Mouse (Mus musculus) heart, adult 2 months (tissue): Measurements from ENCODE around the gene Rab36. TPM values are rescaled to one million over a fixed set of nuclear protein-coding genes. Genes with fewer than 3 reads are reported as not detected.

ENCODE experiments used
- DNase-seq, 2 experiments: peaks; one replicate each; pipeline ENCODE4 v3.0.0; 2021
- H3K27ac ChIP-seq: fragments of 200-600 bp; 2 replicates; pipeline ENCODE4 v1.8.1; 2022
- H3K27me3 ChIP-seq: fragments of 200-500 bp; 2 replicates; pipeline ENCODE4 v1.6.1; 2012; ENCODE audit warnings: mild to moderate bottlenecking, low read length, inconsistent platforms, mixed read lengths; ENCODE audit not compliant: control insufficient read depth, insufficient read depth
- H3K36me3 ChIP-seq: fragments of 200-500 bp; 2 replicates; pipeline ENCODE4 v1.6.1; 2012; ENCODE audit warnings: low read length, inconsistent platforms; ENCODE audit not compliant: control insufficient read depth, insufficient read depth
- H3K4me1 ChIP-seq: fragments of 200-500 bp; 2 replicates; pipeline ENCODE4 v1.6.1; 2011; ENCODE audit warnings: low read length; ENCODE audit not compliant: control insufficient read depth, insufficient read depth
- H3K4me3 ChIP-seq: fragments of 200-600 bp; 2 replicates; pipeline ENCODE4 v1.8.1; 2022
- H3K79me2 ChIP-seq: fragments of 200-500 bp; replicated peaks from 2 replicates; pipeline ENCODE4 v1.6.1; 2012; ENCODE audit warnings: mild to moderate bottlenecking, inconsistent platforms, low read length, moderate library complexity, mixed read lengths; ENCODE audit not compliant: control insufficient read depth, insufficient read depth
- H3K9ac ChIP-seq: fragments of 200-500 bp; 2 replicates; pipeline ENCODE4 v1.6.1; 2012; ENCODE audit warnings: low read depth, mild to moderate bottlenecking, control low read depth, inconsistent platforms, low read length, mixed read lengths
- CTCF ChIP-seq: fragments of 200-600 bp; IDR thresholded peaks from 2 replicates; pipeline ENCODE4 v1.8.1; 2022; ENCODE audit warnings: antibody characterized with exemption, mild to moderate bottlenecking, moderate library complexity
- EP300 ChIP-seq: fragments of 200-500 bp; IDR thresholded peaks from 2 replicates; pipeline ENCODE4 v1.6.1; 2011; ENCODE audit warnings: low read depth, low read length, control low read depth; ENCODE audit not compliant: insufficient read depth
- POLR2A ChIP-seq: fragments of 200-500 bp; IDR thresholded peaks from 2 replicates; pipeline ENCODE4 v1.6.1; 2011; ENCODE audit warnings: mild to moderate bottlenecking, low read depth, low read length, control low read depth; ENCODE audit not compliant: insufficient read depth
- WGBS: fragments of 180-500 bp; shearing (Covaris S2); methylation state at CpG from one replicate; pipeline ENCODE4 v1.1.7; 2018; 5-methylcytosine and 5-hydroxymethylcytosine counted together
- intact Hi-C: fragments of 180-260 bp; cut with DNase I; formaldehyde crosslinking; loops from one replicate; pipeline ENCODE4 v1.15.1; 2025
- long read RNA-seq: library from polyadenylated mRNA; stranded (forward); transcript quantifications from one replicate; pipeline ENCODE4 v2.0.0, GENCODE M21; 2021
- polyA plus RNA-seq: library from polyadenylated mRNA; depleted of rRNA; stranded (reverse); fragments of >200 nt; gene quantifications from 2 replicates; pipeline ENCODE4 v1.2.3, GENCODE M21; 2012; rRNA removed
- total RNA-seq, 2 experiments: library from RNA; stranded (reverse); gene quantifications; 2 replicates each; pipeline ENCODE4 v1.2.3; 2021

Rab36 gene
- total RNA-seq (1 to 10 TPM in 1 of 2 experiments, under 1 TPM in 1; 0.57 to 1.0 TPM), polyA plus RNA-seq (3.2 and 3.4 TPM in 2 replicates)
- long read RNA-seq, partial matches to known transcripts, result 0 of 1 reads
- long read RNA-seq, other reads (novel, unspliced or antisense), result 1 of 1 reads

DNA sequence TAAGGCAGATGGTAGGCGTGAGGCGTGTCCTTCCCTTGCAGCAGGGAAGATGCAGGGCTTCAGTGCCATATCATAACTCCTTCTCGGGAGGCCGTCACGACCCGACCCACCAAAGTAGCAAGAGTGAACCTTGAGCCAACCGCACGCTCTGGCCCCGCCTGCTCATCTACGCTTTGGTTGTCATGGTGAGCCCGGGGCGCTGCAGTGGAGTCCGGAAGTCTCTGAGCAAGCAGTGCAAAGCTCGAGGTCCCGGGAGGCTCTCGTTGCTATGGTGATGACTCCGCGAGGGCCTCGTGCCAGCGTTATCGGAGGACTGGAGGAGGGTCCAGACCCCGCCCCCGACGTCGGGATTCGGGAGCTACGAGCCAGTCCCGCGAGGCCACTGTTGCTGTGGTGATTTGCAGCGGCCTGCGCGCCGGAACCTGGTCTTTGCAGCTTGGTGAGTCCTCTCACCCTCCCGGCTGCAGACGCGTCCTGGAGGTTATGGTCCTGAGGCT lies at the start of gene Rab36:
TSS of gene Rab36 (plus strand) at position 176 of the 497 bp plus-strand sequence.
- intact Hi-C loops, result no loop called here
- Histone ChIP-seq H3K79me2 (no peaks in the 10 kb centered on the region), H3K36me3 (no peaks in the 10 kb centered on the region), H3K27ac (peak within 1 kb of the TSS; percentile 40), H3K4me3 (peak within 1 kb of the TSS; percentile 46), H3K9ac (peak within 1 kb of the TSS; percentile 50), H3K4me1 (0 out of 2 replicates have a peak, but pooled peaks cover 1% of the 10 kb centered on the region), H3K27me3 (no peaks in the 10 kb centered on the region; the same call in 1 of the 2 replicates)
- DNase-seq, result peak; percentile 94 to 95
- TF ChIP-seq POLR2A (no peak; the same call in 1 of the 2 replicates), CTCF (no peak), EP300 (no peak)
- 4% methylated on average over 36 of the region's 36 CpGs for WGBS

GRCm38 (mm10) chr10:74987698-74988470 lies 49.0 kb upstream of the Rab36 start:
- H3K79me2 ChIP-seq, result no peaks in the 10 kb centered on the region
- TF ChIP-seq EP300 (no peak), POLR2A (no peak), CTCF (no peak)
- 38% methylated on average over 14 of the region's 14 CpGs for WGBS
- intact Hi-C loops, result no loop called here
- H3K9ac ChIP-seq, result no peak overlapping the region
- no peaks in the 10 kb centered on the region for H3K27me3 ChIP-seq
- H3K4me3 ChIP-seq, result no peak overlapping the region
- H3K4me1 ChIP-seq, result no peaks in the 10 kb centered on the region
- no peaks in the 10 kb centered on the region for H3K36me3 ChIP-seq
- no peak for DNase-seq
- H3K27ac ChIP-seq, result no peak overlapping the region

DNA sequence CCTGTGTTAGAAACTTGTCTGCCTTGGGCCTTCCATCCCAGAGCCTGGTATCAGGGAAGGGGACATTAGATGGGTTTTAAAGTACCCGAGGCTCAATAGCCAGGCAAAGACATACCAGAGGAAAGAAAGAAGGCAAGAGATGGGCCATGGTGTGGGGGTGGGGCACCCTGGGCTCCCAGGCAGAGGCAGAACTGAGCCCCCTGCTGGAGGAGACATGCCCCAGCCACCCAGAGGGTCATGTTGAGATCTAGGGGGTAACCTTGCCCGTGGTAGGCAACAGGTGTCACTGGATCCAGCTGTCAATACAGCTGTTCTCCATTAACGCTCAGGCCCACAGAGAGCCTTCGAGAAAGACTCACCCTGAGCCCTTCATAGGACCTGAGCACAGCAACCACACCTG lies 47.0 kb upstream of the Rab36 start:
- 87% methylated on average over 4 of the region's 4 CpGs for WGBS
- intact Hi-C loops, result no loop called here

DNA sequence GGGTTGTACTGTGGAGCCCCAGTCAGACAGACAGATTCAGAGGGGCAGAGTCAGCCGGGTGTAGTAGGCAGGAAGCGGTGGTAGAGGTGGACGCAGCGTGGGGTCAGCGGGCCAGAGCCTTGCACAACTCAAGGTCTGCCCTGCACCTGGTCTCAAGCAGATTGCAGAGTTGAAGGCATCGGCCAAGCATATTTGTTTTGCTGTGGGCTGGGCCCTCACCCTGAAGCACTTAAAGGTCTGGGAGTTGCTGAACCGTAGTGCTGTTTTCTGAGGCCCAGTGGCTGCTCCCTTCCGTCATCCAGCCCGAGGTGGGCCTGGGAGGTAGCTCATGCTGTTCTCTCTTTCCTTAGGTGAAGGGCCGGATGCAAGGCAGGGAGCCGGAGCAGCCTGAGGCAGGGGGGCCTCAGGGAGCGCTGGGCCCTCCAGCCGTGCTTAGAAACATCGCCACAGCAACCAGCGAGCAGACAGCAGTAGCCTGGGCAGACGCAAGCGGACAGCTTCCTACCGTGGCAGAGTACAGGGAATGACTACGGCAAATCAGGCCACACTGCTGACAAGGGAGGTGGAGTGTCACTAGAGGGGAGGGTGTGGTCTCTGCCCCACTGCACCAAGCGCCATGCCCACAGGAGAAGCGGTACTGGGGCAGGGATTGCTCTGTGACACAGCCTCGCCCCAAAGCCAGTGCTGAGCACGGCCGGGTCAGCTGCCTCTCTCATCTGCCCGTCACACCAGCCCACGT lies 46.1 kb upstream of the Rab36 start:
- Histone ChIP-seq H3K27me3 (no peaks in the 10 kb centered on the region), H3K4me1 (no peaks in the 10 kb centered on the region), H3K9ac (no peak overlapping the region), H3K4me3 (no peak overlapping the region), H3K27ac (no peak overlapping the region), H3K79me2 (no peaks in the 10 kb centered on the region), H3K36me3 (no peaks in the 10 kb centered on the region)
- intact Hi-C loops, result no loop called here
- WGBS, result 59% methylated on average over 26 of the region's 26 CpGs
- no peak for DNase-seq
- TF ChIP-seq POLR2A (no peak), CTCF (no peak), EP300 (no peak)

More for the DNA sequence above, 47.0 kb upstream of the Rab36 start:
- H3K4me3 ChIP-seq, result no peak overlapping the region
- H3K4me1 ChIP-seq, result no peaks in the 10 kb centered on the region
- no peaks in the 10 kb centered on the region for H3K36me3 ChIP-seq
- no peaks in the 10 kb centered on the region for H3K79me2 ChIP-seq
- no peak for DNase-seq
- no peak overlapping the region for H3K9ac ChIP-seq
- TF ChIP-seq EP300 (no peak), POLR2A (no peak), CTCF (no peak)
- no peak overlapping the region for H3K27ac ChIP-seq
- no peaks in the 10 kb centered on the region for H3K27me3 ChIP-seq

DNA sequence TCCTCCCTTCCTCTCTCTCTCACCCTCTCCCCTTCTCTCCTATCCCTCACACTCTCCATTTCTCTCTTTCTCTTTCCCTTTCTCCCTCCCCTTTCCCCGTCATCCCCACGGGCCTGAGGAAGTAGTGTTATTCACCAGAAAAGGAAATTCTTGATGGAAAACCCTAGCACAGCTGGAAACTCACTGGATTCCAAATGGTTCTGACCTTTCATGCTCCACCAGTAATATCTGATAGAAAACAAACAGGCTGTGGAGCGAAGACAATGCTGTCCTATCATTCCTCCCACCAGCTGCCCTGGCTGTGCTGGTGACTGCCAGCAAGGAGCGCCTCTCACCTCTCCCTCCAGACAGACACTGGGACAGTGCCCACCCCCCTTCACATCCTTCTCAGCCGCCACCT lies 42.0 kb upstream of the Rab36 start:
- no peak for DNase-seq
- Histone ChIP-seq H3K36me3 (no peaks in the 10 kb centered on the region), H3K4me3 (no peak overlapping the region), H3K4me1 (no peaks in the 10 kb centered on the region), H3K27ac (no peak overlapping the region), H3K27me3 (no peaks in the 10 kb centered on the region), H3K79me2 (no peaks in the 10 kb centered on the region), H3K9ac (no peak overlapping the region)
- 15% methylated on average over 5 of the region's 5 CpGs for WGBS
- intact Hi-C loops, result no loop called here
- no peak for TF ChIP-seq CTCF
- TF ChIP-seq EP300, result no peak
- TF ChIP-seq POLR2A, result no peak
